Mouse (Mus musculus) ES-CJ7 (cell line): ENCODE data around the gene Olfr522.

Experiments used
- DNase-seq: peaks from one replicate; pipeline ENCODE4 v3.0.0; 2011; ENCODE audit warnings: low read depth, low spot score

Gene Olfr522

DNA sequence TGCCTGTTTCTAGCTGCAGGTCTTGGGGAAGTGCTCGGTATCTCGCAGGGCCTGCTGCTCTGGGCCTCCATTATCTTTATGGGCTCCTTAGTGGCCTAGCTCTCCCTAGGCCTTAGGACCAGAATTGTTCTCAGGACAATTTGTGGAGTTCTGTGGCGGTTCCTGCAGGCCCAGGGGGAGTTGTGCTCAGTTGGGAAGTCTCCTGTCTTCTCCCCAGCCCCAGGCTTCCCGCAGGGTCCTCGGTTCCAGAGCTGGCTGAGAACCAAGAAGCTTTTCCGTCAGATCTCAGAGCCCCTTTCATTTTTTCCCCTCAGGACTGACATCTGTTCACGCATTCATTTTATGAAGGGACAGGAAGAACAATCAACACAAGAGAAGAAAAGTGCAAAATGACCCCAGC, at the start of gene Olfr522:
Olfr522 (minus strand) TSS at position 101 of the 400 bp plus-strand sequence.
- DNase-seq: no peak

GRCm38 (mm10) chr7:140213841-140214240, 49.3 kb upstream of the Olfr522 start:
- no peak for DNase-seq

- DNase-seq: no peak
Observed at GRCm38 (mm10) chr7:140208677-140209076, 44.1 kb upstream of the Olfr522 start.

DNA sequence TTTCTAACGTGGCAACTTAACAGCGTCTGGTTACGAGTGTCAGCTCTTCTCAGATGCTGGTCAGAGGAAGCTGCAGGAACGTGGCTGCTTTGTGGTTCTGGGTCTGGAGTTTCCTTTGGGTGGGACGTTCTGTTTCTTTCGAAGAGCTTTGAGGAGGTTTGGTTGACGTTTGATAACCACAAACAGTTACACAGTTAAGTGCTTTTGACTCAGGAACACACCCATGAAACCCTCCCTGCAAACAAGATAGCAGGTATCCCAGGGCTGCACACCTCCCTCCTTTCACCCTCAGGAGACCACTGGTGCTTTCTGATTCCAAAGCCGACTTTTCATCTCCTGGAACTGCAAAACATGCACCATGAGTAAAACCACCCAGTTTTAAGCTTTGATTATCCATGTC, 43.6 kb upstream of the Olfr522 start:
- no peak for DNase-seq

DNA sequence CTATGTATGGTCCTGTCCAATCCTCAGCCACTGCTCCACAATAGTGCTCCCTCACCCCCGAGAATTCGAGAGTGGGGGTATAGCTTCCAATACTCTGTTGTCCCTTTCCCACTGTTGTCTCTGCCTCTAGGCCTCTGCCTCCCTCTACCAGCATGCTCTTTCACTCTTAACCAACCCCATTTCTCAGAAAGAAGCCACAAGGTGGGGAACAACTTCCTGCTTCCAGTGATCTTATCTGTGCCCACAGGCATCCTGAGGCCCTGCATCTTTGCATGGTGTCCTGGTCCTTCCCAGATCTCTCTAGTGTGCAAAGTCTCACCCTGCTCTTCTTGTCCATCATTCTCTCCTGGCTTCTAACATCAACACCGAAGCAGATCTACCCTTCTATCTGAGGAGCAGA, 42.3 kb upstream of the Olfr522 start:
- DNase-seq: no peak

- no peak for DNase-seq
Observed at GRCm38 (mm10) chr7:140205864-140206263, 41.3 kb upstream of the Olfr522 start, which contains the start of gene Olfr524. Gene Olfr524 (minus strand): TSS chr7:140205964.

- no peak for DNase-seq
Observed at GRCm38 (mm10) chr7:140201090-140201489, 36.5 kb upstream of the Olfr522 start.

- DNase-seq: no peak
Observed at GRCm38 (mm10) chr7:140196002-140196401, 31.4 kb upstream of the Olfr522 start.

DNA sequence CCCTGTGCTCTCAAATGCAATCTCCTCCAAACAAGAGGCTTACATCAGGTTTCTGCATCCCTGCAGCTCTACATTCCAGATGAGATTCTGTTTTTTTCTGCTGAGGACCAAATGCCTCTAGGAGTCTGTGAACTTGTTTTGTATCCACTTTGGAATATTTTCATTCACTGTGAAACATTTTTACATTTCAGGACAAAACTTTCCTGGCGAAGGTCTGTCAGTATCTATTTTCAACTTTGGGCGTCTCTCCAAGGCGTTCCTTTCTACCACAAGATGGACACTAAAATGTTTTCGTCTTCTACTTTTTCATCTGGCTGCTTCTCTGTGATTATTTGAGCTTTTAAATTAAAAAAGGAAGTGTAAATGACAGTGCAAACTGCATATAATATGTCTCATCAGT, 29.5 kb upstream of the Olfr522 start:
- no peak for DNase-seq

DNA sequence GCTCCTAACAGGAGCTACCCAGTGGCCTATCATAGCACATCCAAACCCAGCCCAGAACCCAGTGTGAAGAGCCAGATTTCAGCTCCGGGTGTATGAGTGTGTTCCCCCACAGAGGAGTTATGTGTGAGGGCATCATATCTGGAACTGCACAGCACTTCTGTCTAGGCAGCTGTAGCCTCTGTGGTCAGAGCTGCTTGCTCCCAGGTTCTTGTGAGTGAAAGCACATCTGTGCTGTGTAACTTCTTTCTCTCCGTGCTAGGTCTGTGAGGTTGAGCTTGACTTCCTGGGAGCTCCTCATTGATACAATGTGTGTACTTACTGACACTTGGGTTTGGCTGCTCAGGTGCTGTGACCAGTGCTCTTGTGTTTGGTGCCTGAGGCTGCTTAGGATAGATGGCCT, 28.3 kb upstream of the Olfr522 start:
- DNase-seq: no peak

DNA sequence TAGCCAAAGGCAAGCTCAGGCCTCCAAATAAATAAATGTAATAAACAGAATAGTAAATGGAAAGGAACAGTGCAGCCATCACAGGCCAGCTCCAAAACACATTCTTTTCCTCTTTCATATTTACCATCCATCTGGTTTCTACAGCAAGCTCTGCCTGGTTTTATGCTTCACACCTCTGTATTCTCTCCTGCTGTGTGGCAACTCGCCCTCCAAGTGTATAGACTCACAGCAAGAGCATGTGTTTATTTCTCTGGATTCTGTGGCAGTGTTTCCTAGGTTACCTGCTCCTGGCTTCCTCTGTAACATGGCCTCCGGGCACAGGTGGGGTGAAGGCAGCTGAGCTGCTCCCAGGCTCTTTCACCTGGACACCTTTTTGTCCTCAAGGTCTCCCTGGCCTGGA, 27.9 kb upstream of the Olfr522 start:
- no peak for DNase-seq

DNA sequence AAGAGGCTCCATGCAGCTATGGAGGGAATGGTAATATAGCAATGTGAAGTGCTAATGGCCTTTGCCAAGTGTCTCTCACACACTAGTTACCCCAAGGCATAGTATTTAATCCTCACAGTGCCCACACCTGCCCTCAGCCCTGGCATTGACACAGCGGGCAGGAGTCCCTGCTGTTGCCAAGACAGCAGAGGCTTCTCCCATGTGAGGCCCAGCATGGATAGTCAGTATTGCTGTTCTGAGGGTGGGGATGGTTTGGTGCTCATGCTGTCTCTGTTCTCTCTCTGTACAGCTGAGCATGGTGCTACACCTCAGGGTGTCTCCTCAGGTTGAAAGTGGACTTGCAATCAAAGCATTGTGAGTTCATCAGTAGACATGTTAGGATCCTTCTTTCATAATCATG, 25.9 kb upstream of the Olfr522 start:
- no peak for DNase-seq

DNA sequence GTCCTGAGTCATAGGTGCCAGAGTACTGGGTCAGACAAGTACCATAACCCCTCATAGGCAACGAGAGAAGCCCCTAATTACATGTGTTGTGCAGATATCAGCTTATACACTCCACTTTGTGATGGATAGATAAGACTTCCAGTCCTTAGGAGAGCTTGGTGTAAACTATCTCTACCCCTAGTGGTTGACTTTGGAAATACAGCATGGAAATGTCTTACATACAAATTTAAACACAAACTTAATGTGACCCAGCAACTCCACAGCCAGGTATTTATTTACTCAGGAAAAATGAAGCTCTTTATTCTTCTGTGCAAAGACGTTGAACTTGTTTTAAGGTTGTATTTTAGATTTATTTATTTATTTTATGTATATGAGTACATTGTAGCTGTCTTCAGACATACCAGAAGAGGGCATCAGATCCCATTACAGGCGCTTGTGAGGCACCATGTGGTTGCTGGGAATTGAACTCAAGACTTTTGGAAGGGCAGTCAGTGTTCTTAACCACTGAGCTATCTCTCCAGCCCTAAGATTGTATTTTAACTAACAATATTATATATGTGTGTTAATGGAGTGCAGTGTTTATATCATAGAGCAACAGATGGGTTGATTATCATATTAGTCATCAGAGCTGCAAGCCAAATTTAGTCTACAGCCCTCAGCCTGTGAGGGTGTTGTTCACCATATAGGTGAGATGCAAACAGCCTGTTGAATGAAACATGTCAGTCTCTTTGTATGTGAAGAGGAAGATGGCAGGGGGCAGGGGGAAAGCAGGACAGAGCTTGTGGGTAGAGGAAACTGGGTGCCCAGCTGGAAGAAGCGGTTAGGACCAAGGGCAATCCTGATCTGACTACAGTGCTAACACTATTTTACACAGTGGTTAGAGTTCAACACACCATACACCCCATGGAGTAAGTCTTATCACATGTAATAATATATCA, 24.1 kb upstream of the Olfr522 start:
- DNase-seq: peak; percentile 70

GRCm38 (mm10) chr7:140187721-140188390, 23.3 kb upstream of the Olfr522 start:
- no peak for DNase-seq

- DNase-seq: peak; percentile 78
Observed at GRCm38 (mm10) chr7:140186646-140187620, 22.4 kb upstream of the Olfr522 start.

DNA sequence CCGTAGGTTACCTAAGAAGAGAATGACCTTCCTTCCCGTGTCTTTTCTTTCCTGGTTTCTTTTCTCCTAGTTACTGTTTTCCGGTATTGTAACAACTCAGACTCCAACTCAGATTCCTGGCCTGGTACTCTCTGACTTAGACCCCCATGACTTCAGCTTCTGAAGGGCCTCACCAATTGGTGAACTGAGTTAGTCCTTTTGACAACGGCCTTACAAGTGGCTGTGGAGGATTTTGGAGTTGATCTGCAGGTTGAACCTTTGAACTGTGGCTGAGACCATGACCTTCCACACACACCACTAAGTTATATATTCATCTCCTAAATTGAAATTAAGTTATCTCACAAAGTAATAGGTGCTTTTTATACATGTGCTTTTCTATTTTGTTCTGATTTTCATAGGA, 19.6 kb upstream of the Olfr522 start:
- no peak for DNase-seq

- DNase-seq: no peak
Observed at GRCm38 (mm10) chr7:140180692-140181091, 16.1 kb upstream of the Olfr522 start.

GRCm38 (mm10) chr7:140179176-140179575, 14.6 kb upstream of the Olfr522 start:
- DNase-seq: no peak

DNA sequence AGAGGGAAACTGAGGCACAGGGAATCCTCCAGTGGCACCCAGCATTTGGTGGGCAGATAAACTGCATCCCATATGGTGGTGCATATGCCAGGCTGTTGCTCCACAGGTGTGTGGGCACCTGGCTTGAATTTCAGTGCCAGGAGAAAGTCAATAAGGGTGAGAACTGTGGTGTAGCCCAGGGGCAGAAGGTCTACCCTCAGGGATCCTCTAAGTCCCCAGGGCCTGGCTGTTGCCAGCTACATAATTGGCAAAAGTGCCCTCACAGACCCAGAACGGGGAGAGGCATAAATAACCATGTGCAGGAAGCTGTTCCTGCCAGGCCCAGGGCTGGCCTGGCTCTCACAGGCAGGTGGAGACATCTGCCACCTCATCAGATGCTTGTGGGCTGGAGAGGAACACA, 8.4 kb upstream of the Olfr522 start, which contains the start of gene Olfr523:
Olfr523 (plus strand) TSS at position 282 of the 400 bp plus-strand sequence.
- no peak for DNase-seq

DNA sequence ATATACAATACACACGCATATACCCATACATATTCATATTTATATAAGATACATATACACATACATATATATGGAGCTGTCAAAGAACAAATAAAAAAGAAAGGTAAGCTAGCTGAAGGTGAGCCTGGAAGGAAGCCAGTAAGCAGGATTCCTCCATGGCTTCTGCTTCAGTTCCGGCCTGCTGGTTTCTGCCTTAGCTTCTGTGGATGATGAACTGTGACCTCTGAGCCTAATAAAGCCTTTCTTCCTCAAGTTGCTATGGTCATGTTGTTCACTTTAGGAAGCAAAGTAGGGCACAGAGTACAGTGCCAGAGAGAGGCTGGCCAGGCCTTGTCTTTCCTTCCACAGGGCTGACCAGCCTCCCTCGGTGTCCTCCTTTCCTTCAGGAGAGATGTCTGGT, 6.3 kb upstream of the Olfr522 start:
- DNase-seq: no peak

DNA sequence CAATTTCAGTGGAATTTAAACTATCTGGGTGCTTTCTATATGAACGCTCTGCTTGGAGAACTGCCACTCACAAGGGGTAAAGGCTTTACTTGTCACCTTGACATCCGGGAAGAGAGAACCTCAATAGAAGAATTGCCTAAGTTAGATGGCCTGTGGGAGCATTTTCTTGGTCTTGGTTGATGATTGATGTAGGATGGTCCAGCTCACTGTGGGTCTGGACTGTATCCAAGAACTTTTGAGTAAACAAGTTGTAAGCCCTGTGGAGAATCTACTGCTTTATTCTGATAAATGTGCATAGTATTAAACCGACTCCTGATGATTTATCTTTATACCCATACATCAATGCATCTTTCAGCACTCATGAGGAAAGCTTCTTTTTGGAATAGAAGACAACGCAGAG, 4.8 kb upstream of the Olfr522 start:
- DNase-seq: no peak

DNA sequence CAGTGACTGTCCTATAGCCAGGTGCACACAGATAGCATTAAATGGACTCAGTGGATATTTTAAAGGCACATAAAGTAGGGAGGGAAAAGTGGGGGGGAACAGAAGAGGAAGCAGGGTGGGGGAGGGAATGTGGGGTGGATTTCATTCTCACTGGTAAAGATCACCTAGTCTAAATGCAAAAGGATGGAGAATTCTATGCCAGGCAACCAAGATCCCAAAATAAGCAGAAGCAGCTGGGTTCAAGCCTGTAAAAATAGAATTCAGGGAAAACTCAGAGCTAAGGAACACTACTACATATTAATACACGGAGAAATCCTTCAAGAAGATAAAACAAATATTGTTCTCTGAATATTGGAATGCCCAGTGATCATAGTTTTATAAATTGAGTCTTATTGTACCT, 3.4 kb upstream of the Olfr522 start:
- no peak for DNase-seq
